Mouse (Mus musculus): ENCODE results near the gene Adk.

DNA sequence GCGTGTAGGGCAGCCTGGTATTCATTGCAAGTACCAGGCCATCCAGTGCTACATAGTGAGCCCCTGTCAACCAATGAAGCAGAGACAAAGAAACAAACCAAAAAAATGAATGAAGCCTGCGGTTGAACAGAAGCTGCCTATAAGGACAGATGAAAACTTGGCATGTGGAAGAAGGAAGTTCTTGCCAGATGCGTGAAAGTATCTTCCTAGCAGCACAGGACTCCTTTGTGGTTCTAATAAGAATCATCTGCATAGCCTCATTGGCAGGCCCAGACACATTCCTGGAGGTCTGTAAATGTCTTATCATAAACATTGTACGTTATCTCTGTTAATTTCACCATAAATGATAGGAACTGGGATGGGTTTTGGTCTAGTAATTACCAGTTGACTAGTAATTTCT, 154.1 kb downstream of the Adk start:
- TF ChIP-seq CTCF (IDR thresholded peaks at IDR 0.05; ENCODE audit: control insufficient read depth, insufficient read depth, low read length) (no peak), POLR2A (IDR thresholded peaks at IDR 0.05; ENCODE audit: borderline replicate concordance, control insufficient read depth, low read depth, low read length) (no peak)
